Mouse (Mus musculus): Measurements from ENCODE around the gene Ffar2. TPM values are rescaled to one million over a fixed set of nuclear protein-coding genes. Genes with fewer than 3 reads are reported as not detected.
"Not testable (repeated sequence)": the region's sequence is repeated elsewhere in the genome, so short reads cannot be mapped to it uniquely, and the experiment has no call there.

Ffar2 gene
- polyA plus RNA-seq, 1 experiment: not detected

- Histone ChIP-seq H3K36me3 (ENCODE audit: control insufficient read depth) (no peaks in the 10 kb centered on the region), H3K9me3 (ENCODE audit: control insufficient read depth, low read length) (peaks cover 2% of the 10 kb centered on the region; the same call in 1 of the 2 replicates), H3K4me3 (replicated peaks) (no peak overlapping the region), H3K27me3 (ENCODE audit: control insufficient read depth) (no peaks in the 10 kb centered on the region), H3K4me1 (ENCODE audit: control insufficient read depth) (no peaks in the 10 kb centered on the region)
- no peak for TF ChIP-seq GATA1 (IDR thresholded peaks at IDR 0.05; ENCODE audit: low read length)
- no peak for TF ChIP-seq TAL1 (IDR thresholded peaks at IDR 0.05; ENCODE audit: low read length)
These were observed 5.9 kb upstream of the Ffar2 start for GRCm38 (mm10) chr7:30829428-30829827.

GRCm38 (mm10) chr7:30828871-30829270 lies 5.3 kb upstream of the Ffar2 start:
- H3K36me3 ChIP-seq (ENCODE audit: control insufficient read depth); H3K4me3 ChIP-seq (replicated peaks); H3K27me3 ChIP-seq (ENCODE audit: control insufficient read depth); H3K4me1 ChIP-seq (ENCODE audit: control insufficient read depth); H3K9me3 ChIP-seq (ENCODE audit: control insufficient read depth, low read length): not testable (repeated sequence)

- Histone ChIP-seq H3K4me1 (ENCODE audit: control insufficient read depth) (no peaks in the 10 kb centered on the region), H3K4me3 (replicated peaks) (no peak overlapping the region), H3K9me3 (ENCODE audit: control insufficient read depth, low read length) (peaks cover 2% of the 10 kb centered on the region; the same call in 1 of the 2 replicates), H3K36me3 (ENCODE audit: control insufficient read depth) (no peaks in the 10 kb centered on the region), H3K27me3 (ENCODE audit: control insufficient read depth) (no peaks in the 10 kb centered on the region)
- TF ChIP-seq GATA1 (IDR thresholded peaks at IDR 0.05; ENCODE audit: low read length): no peak
- no peak for TF ChIP-seq TAL1 (IDR thresholded peaks at IDR 0.05; ENCODE audit: low read length)
These were observed 3.1 kb upstream of the Ffar2 start for GRCm38 (mm10) chr7:30826660-30827059.

DNA sequence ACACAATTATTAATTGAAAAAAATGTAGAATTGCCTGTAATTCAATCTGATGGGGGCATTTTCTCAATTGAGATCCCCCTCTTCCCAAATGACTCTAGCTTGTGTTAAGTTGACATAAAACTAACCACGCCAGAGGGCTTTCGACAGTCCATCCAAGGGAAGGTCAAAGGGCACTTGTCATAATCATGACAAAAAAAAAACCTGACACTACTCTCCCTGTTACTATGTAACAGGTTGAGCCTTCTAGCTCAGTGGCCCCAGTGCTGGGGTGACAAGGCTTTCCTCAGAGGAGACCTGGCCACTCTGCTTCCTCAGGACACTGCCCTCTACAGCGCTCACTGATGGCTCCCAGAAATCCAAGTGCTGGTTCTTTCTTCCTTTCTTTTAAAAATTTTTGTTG lies 731 bp upstream of the Ffar2 start:
- H3K4me3 ChIP-seq (replicated peaks): no peak overlapping the region
- no peaks in the 10 kb centered on the region; the same call in 1 of the 2 replicates for H3K4me1 ChIP-seq (ENCODE audit: control insufficient read depth)
- no peak for TF ChIP-seq GATA1 (IDR thresholded peaks at IDR 0.05; ENCODE audit: low read length)
- TF ChIP-seq TAL1 (IDR thresholded peaks at IDR 0.05; ENCODE audit: low read length): no peak
- H3K9me3 ChIP-seq (ENCODE audit: control insufficient read depth, low read length): peaks cover 2% of the 10 kb centered on the region; the same call in 1 of the 2 replicates
- H3K27me3 ChIP-seq (ENCODE audit: control insufficient read depth): no peaks in the 10 kb centered on the region
- no peaks in the 10 kb centered on the region for H3K36me3 ChIP-seq (ENCODE audit: control insufficient read depth)

GRCm38 (mm10) chr7:30821532-30821931 lies 2.0 kb downstream of the Ffar2 start:
- no peaks in the 10 kb centered on the region for H3K36me3 ChIP-seq (ENCODE audit: control insufficient read depth)
- H3K9me3 ChIP-seq (ENCODE audit: control insufficient read depth, low read length): no peaks in the 10 kb centered on the region
- no peaks in the 10 kb centered on the region; the same call in 1 of the 2 replicates for H3K4me1 ChIP-seq (ENCODE audit: control insufficient read depth)
- H3K27me3 ChIP-seq (ENCODE audit: control insufficient read depth): no peaks in the 10 kb centered on the region
- TF ChIP-seq TAL1 (IDR thresholded peaks at IDR 0.05; ENCODE audit: low read length): no peak
- H3K4me3 ChIP-seq (replicated peaks): no peak overlapping the region

DNA sequence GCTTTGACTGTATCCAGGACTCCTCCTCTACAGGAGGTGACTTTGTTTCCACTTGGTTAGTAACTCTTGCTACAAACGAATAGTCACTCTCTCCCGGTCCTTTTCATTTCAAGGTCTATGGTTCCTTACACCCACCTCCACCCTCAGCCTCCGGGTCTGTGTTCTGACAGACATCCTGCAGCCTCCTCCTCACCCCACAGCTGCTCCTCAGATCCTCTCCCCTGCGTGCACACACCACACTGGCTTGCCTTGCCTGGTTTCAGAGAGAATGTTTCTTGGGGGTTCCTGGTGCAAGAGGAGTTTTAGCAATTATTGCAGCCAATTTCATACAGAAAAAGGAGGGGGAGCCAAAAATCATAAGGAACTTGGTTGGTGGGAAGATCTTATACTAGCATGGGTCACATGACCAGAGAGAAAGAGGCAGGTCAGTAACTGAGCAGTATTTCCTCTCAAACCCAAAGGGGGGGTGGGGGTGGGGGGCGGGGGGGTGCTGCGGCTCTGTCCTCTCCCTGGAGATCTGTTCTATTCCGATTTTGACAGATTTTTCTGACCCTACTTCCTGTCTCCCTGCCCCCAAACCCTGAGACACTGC lies 2.6 kb downstream of the Ffar2 start:
- Histone ChIP-seq H3K27me3 (ENCODE audit: control insufficient read depth) (no peaks in the 10 kb centered on the region), H3K4me3 (replicated peaks) (no peak overlapping the region), H3K4me1 (ENCODE audit: control insufficient read depth) (no peaks in the 10 kb centered on the region; the same call in 1 of the 2 replicates), H3K36me3 (ENCODE audit: control insufficient read depth) (no peaks in the 10 kb centered on the region), H3K9me3 (ENCODE audit: control insufficient read depth, low read length) (no peaks in the 10 kb centered on the region)
- TF ChIP-seq TAL1 (IDR thresholded peaks at IDR 0.05; ENCODE audit: low read length) (no peak), GATA1 (IDR thresholded peaks at IDR 0.05; ENCODE audit: low read length) (no peak)

- Histone ChIP-seq H3K9me3 (ENCODE audit: control insufficient read depth, low read length) (no peaks in the 10 kb centered on the region), H3K36me3 (ENCODE audit: control insufficient read depth) (no peaks in the 10 kb centered on the region), H3K4me1 (ENCODE audit: control insufficient read depth) (no peaks in the 10 kb centered on the region; the same call in 1 of the 2 replicates), H3K27me3 (ENCODE audit: control insufficient read depth) (no peaks in the 10 kb centered on the region), H3K4me3 (replicated peaks) (no peak overlapping the region)
- TF ChIP-seq TAL1 (IDR thresholded peaks at IDR 0.05; ENCODE audit: low read length) (no peak), GATA1 (IDR thresholded peaks at IDR 0.05; ENCODE audit: low read length) (no peak)
These were observed 3.4 kb downstream of the Ffar2 start for GRCm38 (mm10) chr7:30820131-30820530.

GRCm38 (mm10) chr7:30812291-30812807 lies 11.2 kb downstream of the Ffar2 start:
- no peak overlapping the region for H3K4me3 ChIP-seq (replicated peaks)
- H3K4me1 ChIP-seq (ENCODE audit: control insufficient read depth): no peaks in the 10 kb centered on the region; the same call in 1 of the 2 replicates
- no peaks in the 10 kb centered on the region for H3K9me3 ChIP-seq (ENCODE audit: control insufficient read depth, low read length)

GRCm38 (mm10) chr7:30811757-30812290 lies 11.8 kb downstream of the Ffar2 start:
- TF ChIP-seq GATA1 (IDR thresholded peaks at IDR 0.05; ENCODE audit: low read length) (no peak), TAL1 (IDR thresholded peaks at IDR 0.05; ENCODE audit: low read length) (no peak)
- Histone ChIP-seq H3K4me1 (ENCODE audit: control insufficient read depth) (no peaks in the 10 kb centered on the region; the same call in 1 of the 2 replicates), H3K4me3 (replicated peaks) (no peak overlapping the region), H3K9me3 (ENCODE audit: control insufficient read depth, low read length) (no peaks in the 10 kb centered on the region), H3K36me3 (ENCODE audit: control insufficient read depth) (no peaks in the 10 kb centered on the region), H3K27me3 (ENCODE audit: control insufficient read depth) (no peaks in the 10 kb centered on the region)

More at GRCm38 (mm10) chr7:30812291-30812807, 11.2 kb downstream of the Ffar2 start:
- TF ChIP-seq GATA1 (IDR thresholded peaks at IDR 0.05; ENCODE audit: low read length) (no peak), TAL1 (IDR thresholded peaks at IDR 0.05; ENCODE audit: low read length) (no peak)
- Histone ChIP-seq H3K27me3 (ENCODE audit: control insufficient read depth) (no peaks in the 10 kb centered on the region), H3K36me3 (ENCODE audit: control insufficient read depth) (no peaks in the 10 kb centered on the region)
